Mouse (Mus musculus) hindbrain, embryonic 13.5 days (tissue): ENCODE data around the gene Tnrc18. TPM values are rescaled to one million over a fixed set of nuclear protein-coding genes. Genes with fewer than 3 reads are reported as not detected.
A peak's percentile ranks its signal among the peaks of the same experiment; 100 is the strongest.

Source experiments
- ATAC-seq: fragments of 200-750 bp; cut with Nextera tagmentation; 2 replicates; pipeline ENCODE4 v1.8.0; 2017; ENCODE audit warnings: moderate TSS enrichment; ENCODE audit not compliant: low FRiP score
- H3K27ac ChIP-seq: fragments of 300-500 bp; sonication (generic); 2 replicates; pipeline ENCODE4 v1.5.1; 2015; ENCODE audit warnings: inconsistent platforms, mild to moderate bottlenecking, moderate library complexity
- H3K27me3 ChIP-seq: fragments of 300-500 bp; sonication (generic); 2 replicates; pipeline ENCODE4 v1.6.1; 2015; ENCODE audit warnings: mild to moderate bottlenecking, inconsistent platforms
- H3K36me3 ChIP-seq: fragments of 300-500 bp; sonication (generic); 2 replicates; pipeline ENCODE4 v1.6.1; 2015; ENCODE audit warnings: mild to moderate bottlenecking, inconsistent platforms
- H3K4me1 ChIP-seq: fragments of 300-500 bp; sonication (generic); replicated peaks from 2 replicates; pipeline ENCODE4 v1.6.1; 2015; ENCODE audit warnings: inconsistent platforms
- H3K4me2 ChIP-seq: fragments of 300-500 bp; sonication (generic); 2 replicates; pipeline ENCODE4 v1.6.1; 2015; ENCODE audit warnings: inconsistent platforms, mild to moderate bottlenecking, moderate library complexity
- H3K4me3 ChIP-seq: fragments of 300-500 bp; sonication (generic); 2 replicates; pipeline ENCODE4 v1.5.1; 2015; ENCODE audit warnings: mild to moderate bottlenecking, inconsistent platforms
- H3K9ac ChIP-seq: fragments of 300-500 bp; sonication (generic); 2 replicates; pipeline ENCODE4 v1.6.1; 2015; ENCODE audit warnings: mild to moderate bottlenecking, inconsistent platforms
- H3K9me3 ChIP-seq: fragments of 300-500 bp; sonication (generic); 2 replicates; pipeline ENCODE4 v1.6.1; 2016; ENCODE audit warnings: inconsistent platforms
- WGBS: fragments of 180-500 bp; shearing (Covaris S2); methylation state at CpG from one replicate; pipeline ENCODE4 v1.1.7; 2015; 5-methylcytosine and 5-hydroxymethylcytosine counted together
- polyA plus RNA-seq: library from polyadenylated mRNA; unstranded; fragments of >200 nt; fragmentation: Nextera tagmentation; extraction: Ambion mirVana; gene quantifications from 2 replicates; pipeline ENCODE4 v1.2.1, GENCODE M21; 2015

Gene Tnrc18
- polyA plus RNA-seq, 1 experiment from 2014 or later = 35.8 TPM

- ATAC-seq = no peak
- H3K4me2 ChIP-seq = no peak overlapping the region
- H3K27me3 ChIP-seq = peaks cover 19% of the 10 kb centered on the region
- H3K36me3 ChIP-seq = no peaks in the 10 kb centered on the region
- H3K9ac ChIP-seq = no peak overlapping the region
- 69% methylated on average over 2 of the region's 2 CpGs for WGBS
- peaks cover 33% of the 10 kb centered on the region for H3K4me1 ChIP-seq
- H3K4me3 ChIP-seq = no peak overlapping the region
- no peaks in the 10 kb centered on the region for H3K9me3 ChIP-seq
- no peak overlapping the region for H3K27ac ChIP-seq
Measured at GRCm38 (mm10) chr5:142697742-142698141, 119.7 kb downstream of the Tnrc18 start.

GRCm38 (mm10) chr5:142696865-142697264 is 120.6 kb downstream of the Tnrc18 start:
- WGBS = 87% methylated on average over 6 of the region's 6 CpGs
- no peak overlapping the region for H3K27ac ChIP-seq
- H3K4me3 ChIP-seq = no peak overlapping the region
- H3K4me1 ChIP-seq = peaks cover 37% of the 10 kb centered on the region
- H3K36me3 ChIP-seq = no peaks in the 10 kb centered on the region
- H3K9ac ChIP-seq = no peak overlapping the region
- ATAC-seq = no peak
- H3K9me3 ChIP-seq = no peaks in the 10 kb centered on the region
- peaks cover 19% of the 10 kb centered on the region for H3K27me3 ChIP-seq
- H3K4me2 ChIP-seq = no peak overlapping the region

- WGBS = 30% methylated on average over 6 of the region's 6 CpGs
- H3K9me3 ChIP-seq = no peaks in the 10 kb centered on the region
- H3K36me3 ChIP-seq = no peaks in the 10 kb centered on the region
- H3K9ac ChIP-seq = no peak overlapping the region
- H3K27ac ChIP-seq = no peak overlapping the region
- ATAC-seq = no peak
- H3K4me2 ChIP-seq = no peak overlapping the region
- H3K27me3 ChIP-seq = peaks cover 17% of the 10 kb centered on the region
- H3K4me3 ChIP-seq = no peak overlapping the region
- H3K4me1 ChIP-seq = peaks cover 31% of the 10 kb centered on the region
Measured at GRCm38 (mm10) chr5:142696258-142696657, 121.2 kb downstream of the Tnrc18 start.

- no peak overlapping the region for H3K4me2 ChIP-seq
- H3K27me3 ChIP-seq = peaks cover 6% of the 10 kb centered on the region; the same call in 1 of the 2 replicates
- ATAC-seq = no peak
- H3K27ac ChIP-seq = peak overlapping the region; percentile 35; the same call in 1 of the 2 replicates
- H3K4me3 ChIP-seq = no peak overlapping the region
- H3K36me3 ChIP-seq = no peaks in the 10 kb centered on the region
- peaks cover 28% of the 10 kb centered on the region for H3K4me1 ChIP-seq
- no peaks in the 10 kb centered on the region for H3K9me3 ChIP-seq
- H3K9ac ChIP-seq = no peak overlapping the region
- WGBS = 10% methylated on average over 12 of the region's 12 CpGs
Measured at GRCm38 (mm10) chr5:142694627-142695340, 122.7 kb downstream of the Tnrc18 start.

GRCm38 (mm10) chr5:142693738-142694430 is 123.6 kb downstream of the Tnrc18 start:
- H3K27me3 ChIP-seq = peaks cover 8% of the 10 kb centered on the region; the same call in 1 of the 2 replicates
- H3K9me3 ChIP-seq = no peaks in the 10 kb centered on the region
- H3K9ac ChIP-seq = no peak overlapping the region
- H3K4me3 ChIP-seq = no peak overlapping the region
- no peaks in the 10 kb centered on the region for H3K36me3 ChIP-seq
- no peak overlapping the region for H3K4me2 ChIP-seq
- ATAC-seq = no peak
- H3K4me1 ChIP-seq = peaks cover 28% of the 10 kb centered on the region
- 50% methylated on average over 8 of the region's 8 CpGs for WGBS
- peak overlapping the region; percentile 46; the same call in 1 of the 2 replicates for H3K27ac ChIP-seq

- H3K4me1 ChIP-seq = peaks cover 28% of the 10 kb centered on the region
- H3K9me3 ChIP-seq = no peaks in the 10 kb centered on the region
- 0 out of 2 replicates have a peak, but pooled peaks cover 4% of the 10 kb centered on the region for H3K27me3 ChIP-seq
- 63% methylated on average over 12 of the region's 12 CpGs for WGBS
- H3K4me2 ChIP-seq = no peak overlapping the region
- peak overlapping the region; percentile 46; the same call in 1 of the 2 replicates for H3K27ac ChIP-seq
- no peak for ATAC-seq
- H3K9ac ChIP-seq = no peak overlapping the region
- H3K4me3 ChIP-seq = no peak overlapping the region
- no peaks in the 10 kb centered on the region for H3K36me3 ChIP-seq
Measured at GRCm38 (mm10) chr5:142692971-142693737, 124.3 kb downstream of the Tnrc18 start.

- Histone ChIP-seq H3K9me3 (no peaks in the 10 kb centered on the region), H3K4me3 (no peak within 1 kb of the TSS), H3K36me3 (no peaks in the 10 kb centered on the region), H3K9ac (no peak within 1 kb of the TSS), H3K27ac (peak within 1 kb of the TSS; percentile 46; the same call in 1 of the 2 replicates), H3K27me3 (0 out of 2 replicates have a peak, but pooled peaks cover 3% of the 10 kb centered on the region), H3K4me1 (peaks cover 28% of the 10 kb centered on the region), H3K4me2 (no peak within 1 kb of the TSS)
- 51% methylated on average over 14 of the region's 14 CpGs for WGBS
- no peak for ATAC-seq
Measured at GRCm38 (mm10) chr5:142692248-142692647, 125.2 kb downstream of the Tnrc18 start, which contains the start of gene Slc29a4. Slc29a4 (plus strand) TSS chr5:142692512.

- Histone ChIP-seq H3K27ac (no peak overlapping the region), H3K9me3 (no peaks in the 10 kb centered on the region), H3K4me1 (peaks cover 28% of the 10 kb centered on the region), H3K4me3 (no peak overlapping the region), H3K9ac (no peak overlapping the region), H3K4me2 (no peak overlapping the region), H3K27me3 (0 out of 2 replicates have a peak, but pooled peaks cover 3% of the 10 kb centered on the region), H3K36me3 (no peaks in the 10 kb centered on the region)
- WGBS = 91% methylated on average over 3 of the region's 3 CpGs
- ATAC-seq = no peak
Measured at GRCm38 (mm10) chr5:142690343-142690742, 127.1 kb downstream of the Tnrc18 start.

- no peak overlapping the region for H3K4me2 ChIP-seq
- H3K9ac ChIP-seq = no peak overlapping the region
- no peak overlapping the region for H3K4me3 ChIP-seq
- no peak for ATAC-seq
- WGBS = 52% methylated on average over 6 of the region's 6 CpGs
- no peak overlapping the region for H3K27ac ChIP-seq
- 0 out of 2 replicates have a peak, but pooled peaks cover 3% of the 10 kb centered on the region for H3K27me3 ChIP-seq
- no peaks in the 10 kb centered on the region for H3K36me3 ChIP-seq
- H3K9me3 ChIP-seq = no peaks in the 10 kb centered on the region
- H3K4me1 ChIP-seq = peaks cover 18% of the 10 kb centered on the region
Measured at GRCm38 (mm10) chr5:142688866-142689265, 128.6 kb downstream of the Tnrc18 start.

GRCm38 (mm10) chr5:142682529-142682928 is 134.9 kb downstream of the Tnrc18 start:
- WGBS = 89% methylated on average over 5 of the region's 5 CpGs
- Histone ChIP-seq H3K4me1 (no peaks in the 10 kb centered on the region; the same call in 1 of the 2 replicates), H3K36me3 (no peaks in the 10 kb centered on the region; the same call in 1 of the 2 replicates), H3K27me3 (no peaks in the 10 kb centered on the region), H3K27ac (no peak overlapping the region), H3K4me2 (no peak overlapping the region), H3K9me3 (no peaks in the 10 kb centered on the region), H3K4me3 (no peak overlapping the region), H3K9ac (no peak overlapping the region)
- no peak for ATAC-seq

- H3K9me3 ChIP-seq = no peaks in the 10 kb centered on the region
- H3K27ac ChIP-seq = no peak overlapping the region
- no peaks in the 10 kb centered on the region for H3K27me3 ChIP-seq
- no peak overlapping the region for H3K9ac ChIP-seq
- no peak overlapping the region for H3K4me2 ChIP-seq
- no peak for ATAC-seq
- 87% methylated on average over 3 of the region's 3 CpGs for WGBS
- H3K4me1 ChIP-seq = no peaks in the 10 kb centered on the region; the same call in 1 of the 2 replicates
- H3K36me3 ChIP-seq = no peaks in the 10 kb centered on the region; the same call in 1 of the 2 replicates
- no peak overlapping the region for H3K4me3 ChIP-seq
Measured at GRCm38 (mm10) chr5:142681911-142682310, 135.6 kb downstream of the Tnrc18 start.

GRCm38 (mm10) chr5:142679065-142679464 is 138.4 kb downstream of the Tnrc18 start:
- H3K4me2 ChIP-seq = no peak overlapping the region
- no peaks in the 10 kb centered on the region for H3K9me3 ChIP-seq
- no peak overlapping the region for H3K9ac ChIP-seq
- ATAC-seq = no peak
- no peaks in the 10 kb centered on the region for H3K27me3 ChIP-seq
- H3K4me1 ChIP-seq = peaks cover 3% of the 10 kb centered on the region; the same call in 1 of the 2 replicates
- H3K27ac ChIP-seq = no peak overlapping the region
- no peaks in the 10 kb centered on the region; the same call in 1 of the 2 replicates for H3K36me3 ChIP-seq
- 89% methylated on average over 1 of the region's 1 CpGs for WGBS
- H3K4me3 ChIP-seq = no peak overlapping the region
